Mouse (Mus musculus): ENCODE results near the gene Aatf.

DNA sequence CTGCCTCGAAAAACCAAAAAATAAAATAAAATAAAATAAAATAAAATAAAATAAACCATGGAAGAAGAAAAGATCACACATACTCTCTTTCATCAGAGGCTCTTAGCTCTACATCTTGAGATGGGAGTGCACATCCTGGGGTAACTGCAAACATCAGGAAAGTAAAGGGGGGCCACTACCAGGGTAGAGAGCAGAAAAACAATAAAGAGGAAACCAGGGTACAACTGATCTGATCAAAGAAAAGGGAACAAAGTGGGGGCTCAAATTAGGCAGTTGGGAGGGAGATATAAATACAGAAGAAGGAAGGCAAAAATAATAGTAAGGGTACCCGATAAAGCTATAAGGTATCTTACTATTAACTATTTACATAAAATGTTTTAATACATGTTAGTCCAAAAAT, 36.7 kb downstream of the Aatf start:
- TF ChIP-seq CTCF (IDR thresholded peaks at IDR 0.05; ENCODE audit: control insufficient read depth, insufficient read depth, insufficient replicate concordance, low read depth, low read length) = no peak
- TF ChIP-seq POLR2A (IDR thresholded peaks at IDR 0.05; ENCODE audit: control insufficient read depth, low read depth, low read length) = no peak
